Mouse (Mus musculus) embryo, embryonic 11 days (tissue): Measurements from ENCODE around the gene Ppp2r5c.

Experiments
- DNase-seq: peaks from one replicate; pipeline ENCODE4 v3.0.0-alpha.2; 2015

The Ppp2r5c gene

GRCm38 (mm10) chr12:110446290-110447170 is at the start of gene Ppp2r5c:
Ppp2r5c (plus strand) TSS chr12:110447120.
- peak; percentile 97 for DNase-seq

DNA sequence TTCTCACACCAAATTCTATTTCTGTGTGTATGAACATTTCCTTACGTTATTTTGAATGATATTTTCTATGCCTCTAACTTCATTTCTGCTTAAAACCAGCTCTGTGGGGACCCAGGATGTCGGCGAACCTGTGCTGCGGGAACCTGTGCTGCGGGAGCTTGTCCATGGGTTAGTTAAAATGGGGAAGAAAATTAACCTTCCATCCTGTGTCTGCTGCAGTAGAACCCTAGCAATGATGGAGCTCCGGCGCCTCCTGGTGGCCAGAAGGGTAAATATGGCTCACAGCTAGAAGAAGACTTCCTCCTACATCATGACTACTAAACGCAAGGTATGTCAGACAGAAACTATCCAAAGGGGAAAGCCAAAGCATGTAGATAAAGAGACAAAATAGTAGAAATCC is 48.6 kb upstream of the Ppp2r5c start:
- DNase-seq, result peak; percentile 67

GRCm38 (mm10) chr12:110399161-110399560 is 47.8 kb upstream of the Ppp2r5c start:
- no peak for DNase-seq

DNA sequence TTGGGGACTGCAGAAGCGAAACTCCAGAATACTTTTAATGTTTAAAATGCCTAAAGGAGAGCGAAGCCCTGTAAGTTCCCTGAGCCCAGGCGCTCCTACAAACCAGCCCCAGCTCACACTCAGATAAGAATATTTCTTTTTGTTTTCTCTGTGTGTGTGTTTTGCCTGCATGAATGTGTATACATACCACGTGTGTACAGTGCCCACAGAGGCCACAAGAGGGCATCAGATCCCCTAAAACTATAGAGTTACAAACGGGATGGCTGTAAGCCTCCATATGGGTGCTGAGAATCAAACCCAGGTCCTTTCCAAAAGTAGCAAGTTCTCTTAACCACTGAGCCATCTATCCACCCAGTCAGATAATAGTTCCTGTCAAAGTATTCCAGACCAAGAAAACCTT is 46.0 kb upstream of the Ppp2r5c start:
- no peak for DNase-seq

- no peak for DNase-seq
Measured at GRCm38 (mm10) chr12:110401871-110402270, 45.0 kb upstream of the Ppp2r5c start.

- DNase-seq, result peak; percentile 24
Measured at GRCm38 (mm10) chr12:110416244-110416643, 30.7 kb upstream of the Ppp2r5c start.

- DNase-seq, result peak; percentile 45
Measured at GRCm38 (mm10) chr12:110417023-110417986, 29.6 kb upstream of the Ppp2r5c start.

DNA sequence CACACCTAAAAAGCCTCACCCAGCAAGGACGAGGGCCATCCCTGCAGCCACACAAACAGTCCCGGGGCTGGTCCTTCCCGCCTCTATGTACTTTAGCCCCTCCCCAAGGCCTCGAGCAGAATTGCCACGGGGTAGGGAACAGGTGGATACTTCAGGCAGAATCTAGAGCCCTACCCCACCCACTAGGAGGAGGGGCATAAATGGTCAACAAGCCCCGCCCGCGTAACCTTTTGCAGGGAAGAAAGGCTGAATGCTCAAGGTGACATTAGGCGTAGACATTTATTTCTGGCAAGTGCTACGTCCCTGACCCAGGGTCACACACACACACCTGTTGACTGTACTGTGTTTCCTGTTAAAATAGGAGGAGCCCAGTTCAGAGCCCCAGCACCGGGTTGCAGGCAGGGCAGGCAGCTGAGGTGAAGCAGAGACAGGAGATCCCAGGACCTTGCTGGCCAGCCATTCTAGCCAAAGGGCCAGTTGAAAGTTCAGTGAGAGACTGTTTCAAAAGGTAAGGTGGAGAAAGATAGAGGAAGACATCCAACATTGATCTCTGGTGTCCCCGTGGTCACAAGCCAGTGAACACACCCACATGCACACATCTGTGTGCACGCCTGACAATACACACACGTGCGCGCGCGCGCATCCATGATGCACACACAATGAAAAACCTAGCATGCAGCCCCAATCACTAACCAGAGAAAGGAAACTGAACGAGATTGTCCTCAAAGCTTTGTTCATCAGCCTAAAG is 28.8 kb upstream of the Ppp2r5c start:
- peak; percentile 21 for DNase-seq

DNA sequence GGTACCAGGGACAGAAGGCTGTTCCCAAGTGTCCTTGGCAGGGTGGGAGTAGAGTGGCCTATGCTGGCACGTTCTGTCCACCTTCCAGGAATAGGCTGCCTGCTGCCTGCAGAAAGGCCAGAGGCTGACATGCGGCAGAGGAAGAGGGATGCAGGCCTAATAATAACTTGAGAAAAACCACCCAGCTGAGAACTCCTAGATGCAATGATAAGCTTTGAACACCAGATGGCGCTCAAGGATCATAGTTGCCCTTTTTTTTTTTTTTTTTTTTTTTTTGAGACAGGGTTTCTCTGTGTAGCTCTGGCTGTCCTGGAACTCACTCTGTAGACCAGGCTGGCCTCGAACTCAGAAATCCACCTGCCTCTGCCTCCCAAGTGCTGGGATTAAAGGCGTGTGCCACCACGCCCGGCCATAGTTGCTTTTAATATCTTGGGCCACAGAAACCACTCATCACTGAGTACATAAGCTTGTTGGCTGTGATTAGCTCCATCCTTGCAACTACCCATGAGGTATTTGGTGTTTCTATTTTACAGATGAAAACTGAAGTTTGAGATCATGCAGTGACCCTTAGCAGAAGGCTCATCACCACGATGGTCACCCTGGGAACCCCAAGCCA is 28.1 kb upstream of the Ppp2r5c start:
- peak; percentile 82 for DNase-seq

DNA sequence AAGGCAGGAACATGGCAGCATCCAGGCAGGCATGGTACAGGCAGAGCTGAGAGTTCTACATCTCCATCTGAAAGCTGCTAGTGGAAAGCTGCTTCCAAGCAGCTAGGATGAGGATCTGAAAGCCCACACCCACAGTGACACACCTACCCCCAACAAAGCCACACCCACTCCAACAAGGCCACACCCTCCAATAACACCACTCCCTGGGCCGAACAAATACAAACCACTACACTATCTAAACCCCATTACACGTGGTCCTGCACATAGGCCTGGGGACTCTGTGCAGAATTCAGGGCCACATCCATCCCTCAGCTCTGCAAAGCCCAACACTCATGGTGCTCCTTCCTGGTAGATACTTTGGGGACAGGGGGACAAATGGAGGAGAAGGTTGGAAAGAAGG is 27.0 kb upstream of the Ppp2r5c start:
- no peak for DNase-seq

GRCm38 (mm10) chr12:110421361-110421760 is 25.6 kb upstream of the Ppp2r5c start:
- no peak for DNase-seq

GRCm38 (mm10) chr12:110424008-110424704 is 22.8 kb upstream of the Ppp2r5c start:
- no peak for DNase-seq

DNA sequence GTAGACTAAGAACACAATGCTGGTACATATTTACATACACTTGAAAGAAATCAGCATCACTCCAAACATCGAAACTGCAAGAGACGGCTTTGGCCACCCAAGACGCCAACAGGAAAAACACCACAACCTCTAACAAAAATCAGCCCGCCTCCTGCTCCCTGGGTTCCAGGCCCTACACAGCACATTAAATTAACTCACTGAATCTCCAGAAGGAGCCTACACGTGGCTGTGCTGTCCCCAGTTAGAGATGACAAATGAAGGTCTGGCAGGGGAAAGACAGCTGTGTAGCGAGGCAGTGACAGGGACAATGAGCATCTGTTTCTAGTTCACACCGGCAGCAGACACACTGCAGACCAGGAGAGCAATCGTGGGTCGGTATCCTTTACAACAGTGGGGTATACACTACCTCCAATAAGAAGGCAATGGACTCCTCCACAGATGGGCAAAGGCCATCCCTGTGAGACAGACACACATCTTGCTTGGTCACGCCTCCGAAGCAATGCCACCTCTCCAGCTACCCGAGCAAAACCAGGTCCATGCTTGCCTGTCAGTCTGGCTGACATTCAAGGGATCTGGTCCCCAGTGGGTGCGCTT is 20.4 kb upstream of the Ppp2r5c start:
- DNase-seq, result no peak

DNA sequence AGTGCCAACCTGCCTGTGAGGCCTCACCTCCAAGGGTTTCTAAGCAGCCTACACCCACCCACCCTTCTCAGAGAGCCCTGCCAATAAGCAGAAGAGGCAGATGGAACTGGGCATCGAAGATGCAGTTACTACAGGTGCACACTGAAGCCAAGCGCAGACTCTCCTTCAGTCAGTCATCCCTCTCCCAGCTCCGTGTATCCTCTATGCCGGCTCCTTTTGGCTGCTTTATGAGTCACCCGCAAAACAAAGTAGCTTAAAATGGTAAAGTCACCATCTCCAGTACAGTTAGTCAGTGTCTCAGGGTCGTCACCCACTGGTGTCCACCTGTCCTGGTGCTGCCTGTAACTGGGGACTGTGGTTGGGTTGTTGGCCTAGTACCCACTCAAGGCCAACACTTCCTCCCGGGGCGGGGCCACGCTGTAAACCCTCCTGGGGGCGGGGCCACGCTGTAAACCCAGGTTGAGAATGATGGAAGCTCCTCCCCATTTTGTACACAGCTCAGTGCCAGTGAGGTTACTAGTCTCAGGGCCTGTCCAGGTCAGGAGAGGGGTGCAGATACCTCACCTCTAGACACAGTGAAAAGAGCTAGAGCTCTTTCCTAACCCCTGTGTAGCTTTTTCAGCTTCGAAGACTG is 17.5 kb upstream of the Ppp2r5c start:
- peak; percentile 15 for DNase-seq

DNA sequence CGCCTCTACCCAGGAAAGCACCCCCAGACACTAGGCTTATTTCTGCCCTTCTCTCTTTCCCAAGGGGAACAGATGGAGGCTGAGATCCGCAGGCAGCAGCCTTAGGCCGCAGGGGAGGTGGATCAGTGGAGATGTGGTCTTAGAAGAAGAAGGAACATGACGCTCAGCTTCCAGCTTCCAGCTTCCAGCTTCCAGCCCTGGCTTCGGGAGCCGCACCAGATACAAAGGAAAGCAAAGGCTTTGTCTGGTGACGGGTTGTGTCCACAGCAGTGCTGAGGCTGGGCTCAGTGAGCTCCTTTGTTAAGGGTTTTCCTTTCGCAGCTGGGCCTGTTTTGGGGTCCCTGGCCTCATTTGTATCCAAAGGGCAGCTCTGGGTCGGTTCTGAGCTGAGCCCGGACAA is 16.9 kb upstream of the Ppp2r5c start:
- DNase-seq, result peak; percentile 8

- no peak for DNase-seq
Measured at GRCm38 (mm10) chr12:110431805-110432204, 15.1 kb upstream of the Ppp2r5c start.

GRCm38 (mm10) chr12:110436638-110437366 is 10.1 kb upstream of the Ppp2r5c start:
- DNase-seq, result no peak

DNA sequence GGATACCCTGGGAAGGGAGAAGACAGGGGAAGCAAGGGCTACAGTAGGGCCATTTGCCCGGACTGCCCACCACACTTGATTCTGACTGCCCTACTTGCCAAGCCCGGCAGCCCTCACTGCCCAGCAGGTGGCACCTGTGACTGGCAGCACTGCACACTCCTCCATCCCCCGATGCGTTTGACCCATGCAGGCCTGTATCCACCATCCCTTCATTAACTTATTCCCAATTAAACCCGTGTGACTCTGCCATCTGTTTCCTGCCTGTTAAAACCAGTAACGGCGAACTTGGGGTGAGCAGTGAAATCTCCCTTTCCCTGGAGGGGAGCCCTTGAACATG is 9.6 kb upstream of the Ppp2r5c start:
- no peak for DNase-seq

GRCm38 (mm10) chr12:110438367-110438973 is 8.4 kb upstream of the Ppp2r5c start:
- DNase-seq, result peak; percentile 10

GRCm38 (mm10) chr12:110442238-110442637 is 4.7 kb upstream of the Ppp2r5c start:
- DNase-seq, result no peak
